Mouse (Mus musculus) midbrain, embryonic 14.5 days (tissue): ENCODE measurements around the gene Gpr183. TPM values are rescaled to one million over a fixed set of nuclear protein-coding genes. Genes with fewer than 3 reads are reported as not detected.

Experiments
- ATAC-seq: fragments of 200-750 bp; cut with Nextera tagmentation; 2 replicates; pipeline ENCODE4 v1.8.0; 2017; ENCODE audit warnings: moderate number of reproducible peaks, moderate library complexity; ENCODE audit not compliant: low FRiP score, low TSS enrichment
- DNase-seq: peaks from one replicate; pipeline ENCODE4 v3.0.0-alpha.2; 2015
- H3K27ac ChIP-seq: fragments of 300-500 bp; sonication (generic); replicated peaks from 2 replicates; pipeline ENCODE4 v1.5.1; 2014; ENCODE audit warnings: mild to moderate bottlenecking, low read depth, low read length, moderate library complexity
- H3K27me3 ChIP-seq: fragments of 300-500 bp; sonication (generic); 2 replicates; pipeline ENCODE4 v1.6.1; 2014; ENCODE audit warnings: low read length, control low read depth, mixed read lengths; ENCODE audit not compliant: control insufficient read depth, insufficient read depth
- H3K36me3 ChIP-seq: fragments of 300-500 bp; sonication (generic); 2 replicates; pipeline ENCODE4 v1.6.1; 2014; ENCODE audit warnings: low read length, control low read depth; ENCODE audit not compliant: control insufficient read depth, insufficient read depth
- H3K4me1 ChIP-seq: fragments of 300-500 bp; sonication (generic); 2 replicates; pipeline ENCODE4 v1.6.1; 2014; ENCODE audit warnings: mild to moderate bottlenecking, antibody characterized with exemption, low read length, control low read depth; ENCODE audit not compliant: control insufficient read depth, insufficient read depth
- H3K4me2 ChIP-seq: fragments of 300-500 bp; sonication (generic); 2 replicates; pipeline ENCODE4 v1.6.1; 2014; ENCODE audit warnings: mild to moderate bottlenecking, low read length, moderate library complexity
- H3K4me3 ChIP-seq: fragments of 300-500 bp; sonication (generic); replicated peaks from 2 replicates; pipeline ENCODE4 v1.5.1; 2014; ENCODE audit warnings: low read depth, low read length
- H3K9ac ChIP-seq: fragments of 300-500 bp; sonication (generic); replicated peaks from 2 replicates; pipeline ENCODE4 v1.6.1; 2014; ENCODE audit warnings: mild to moderate bottlenecking, low read length, moderate library complexity
- H3K9me3 ChIP-seq: fragments of 300-500 bp; sonication (generic); 2 replicates; pipeline ENCODE4 v1.6.1; 2016; ENCODE audit warnings: low read length, control low read depth, mixed read lengths; ENCODE audit not compliant: control insufficient read depth
- WGBS: fragments of 180-500 bp; shearing (Covaris S2); extraction: QIAGEN DNeasy Blood & Tissue Kit; methylation state at CpG from one replicate; pipeline ENCODE4 v1.1.7; 2014; 5-methylcytosine and 5-hydroxymethylcytosine counted together
- polyA plus RNA-seq: library from polyadenylated mRNA; unstranded; fragments of >200 nt; fragmentation: Nextera tagmentation; extraction: Ambion mirVana; gene quantifications from 2 replicates; pipeline ENCODE4 v1.2.1, GENCODE M21; 2014

Gpr183 gene
- polyA plus RNA-seq: 0.67 and 0.72 TPM in 2 replicates

GRCm38 (mm10) chr14:121964990-121965389 is at the start of gene Gpr183:
Gene Gpr183 (minus strand): TSS chr14:121965195.
- no peak within 1 kb of the TSS for H3K4me3 ChIP-seq
- no peak for ATAC-seq
- WGBS: 72% methylated on average over 6 of the region's 6 CpGs

GRCm38 (mm10) chr14:122013417-122013951 is 48.5 kb upstream of the Gpr183 start:
- Histone ChIP-seq H3K9ac (no peak overlapping the region), H3K4me3 (no peak overlapping the region), H3K4me1 (no peaks in the 10 kb centered on the region), H3K36me3 (peaks cover 29% of the 10 kb centered on the region; the same call in 1 of the 2 replicates), H3K9me3 (no peaks in the 10 kb centered on the region), H3K27me3 (no peaks in the 10 kb centered on the region), H3K27ac (no peak overlapping the region), H3K4me2 (no peak overlapping the region)
- 91% methylated on average over 14 of the region's 14 CpGs for WGBS
- ATAC-seq: no peak
- no peak for DNase-seq

More at GRCm38 (mm10) chr14:121964990-121965389, at the start of gene Gpr183:
- H3K27ac ChIP-seq: no peak within 1 kb of the TSS
- no peaks in the 10 kb centered on the region for H3K4me1 ChIP-seq
- DNase-seq: no peak
- H3K9ac ChIP-seq: no peak within 1 kb of the TSS
- H3K27me3 ChIP-seq: no peaks in the 10 kb centered on the region
- H3K9me3 ChIP-seq: no peaks in the 10 kb centered on the region
- H3K4me2 ChIP-seq: no peak within 1 kb of the TSS
- H3K36me3 ChIP-seq: no peaks in the 10 kb centered on the region

- WGBS: 78% methylated on average over 13 of the region's 13 CpGs
- H3K27me3 ChIP-seq: no peaks in the 10 kb centered on the region
- no peak for DNase-seq
- no peak overlapping the region for H3K9ac ChIP-seq
- H3K4me2 ChIP-seq: no peak overlapping the region
- no peak for ATAC-seq
- H3K4me3 ChIP-seq: no peak overlapping the region
- H3K27ac ChIP-seq: no peak overlapping the region
- H3K36me3 ChIP-seq: peaks cover 29% of the 10 kb centered on the region; the same call in 1 of the 2 replicates
- H3K4me1 ChIP-seq: no peaks in the 10 kb centered on the region
- no peaks in the 10 kb centered on the region for H3K9me3 ChIP-seq
Measured at GRCm38 (mm10) chr14:122012814-122013213, 47.8 kb upstream of the Gpr183 start.

GRCm38 (mm10) chr14:122012193-122012592 is 47.2 kb upstream of the Gpr183 start:
- no peaks in the 10 kb centered on the region for H3K9me3 ChIP-seq
- WGBS: 83% methylated on average over 5 of the region's 5 CpGs
- no peaks in the 10 kb centered on the region for H3K27me3 ChIP-seq
- no peak overlapping the region for H3K4me3 ChIP-seq
- H3K36me3 ChIP-seq: peaks cover 29% of the 10 kb centered on the region; the same call in 1 of the 2 replicates
- DNase-seq: no peak
- no peak overlapping the region for H3K4me2 ChIP-seq
- no peak overlapping the region for H3K27ac ChIP-seq
- H3K9ac ChIP-seq: no peak overlapping the region
- no peak for ATAC-seq
- H3K4me1 ChIP-seq: no peaks in the 10 kb centered on the region

GRCm38 (mm10) chr14:122011768-122012167 is 46.8 kb upstream of the Gpr183 start:
- Histone ChIP-seq H3K4me1 (no peaks in the 10 kb centered on the region), H3K4me2 (no peak overlapping the region), H3K9ac (no peak overlapping the region), H3K4me3 (no peak overlapping the region), H3K9me3 (no peaks in the 10 kb centered on the region), H3K27me3 (no peaks in the 10 kb centered on the region), H3K27ac (no peak overlapping the region), H3K36me3 (peaks cover 29% of the 10 kb centered on the region; the same call in 1 of the 2 replicates)
- WGBS: 95% methylated on average over 8 of the region's 8 CpGs
- ATAC-seq (no peak), DNase-seq (no peak)

- Histone ChIP-seq H3K4me2 (no peak overlapping the region), H3K4me1 (no peaks in the 10 kb centered on the region), H3K9me3 (no peaks in the 10 kb centered on the region), H3K27ac (peak overlapping the region; percentile 26; the same call in 1 of the 2 replicates), H3K27me3 (no peaks in the 10 kb centered on the region), H3K36me3 (peaks cover 26% of the 10 kb centered on the region; the same call in 1 of the 2 replicates), H3K9ac (no peak overlapping the region), H3K4me3 (no peak overlapping the region)
- 81% methylated on average over 7 of the region's 7 CpGs for WGBS
- no peak for DNase-seq
- ATAC-seq: no peak
Measured at GRCm38 (mm10) chr14:122010301-122010700, 45.3 kb upstream of the Gpr183 start.

GRCm38 (mm10) chr14:122009502-122009901 is 44.5 kb upstream of the Gpr183 start:
- H3K27me3 ChIP-seq: no peaks in the 10 kb centered on the region
- WGBS: 94% methylated on average over 13 of the region's 13 CpGs
- ATAC-seq (no peak), DNase-seq (no peak)
- H3K4me2 ChIP-seq: no peak overlapping the region
- no peaks in the 10 kb centered on the region for H3K9me3 ChIP-seq
- no peak overlapping the region for H3K9ac ChIP-seq
- H3K36me3 ChIP-seq: peaks cover 24% of the 10 kb centered on the region; the same call in 1 of the 2 replicates
- H3K4me1 ChIP-seq: no peaks in the 10 kb centered on the region
- H3K27ac ChIP-seq: no peak overlapping the region
- H3K4me3 ChIP-seq: no peak overlapping the region

GRCm38 (mm10) chr14:122008261-122008660 is 43.3 kb upstream of the Gpr183 start:
- Histone ChIP-seq H3K4me1 (no peaks in the 10 kb centered on the region), H3K27ac (no peak overlapping the region), H3K4me2 (no peak overlapping the region), H3K36me3 (peaks cover 24% of the 10 kb centered on the region; the same call in 1 of the 2 replicates), H3K4me3 (no peak overlapping the region), H3K9ac (no peak overlapping the region), H3K9me3 (no peaks in the 10 kb centered on the region), H3K27me3 (no peaks in the 10 kb centered on the region)
- WGBS: 93% methylated on average over 4 of the region's 4 CpGs
- DNase-seq (no peak), ATAC-seq (no peak)

GRCm38 (mm10) chr14:122003812-122004211 is 38.8 kb upstream of the Gpr183 start:
- 0 out of 2 replicates have a peak, but pooled peaks cover 2% of the 10 kb centered on the region for H3K4me1 ChIP-seq
- no peak for ATAC-seq
- no peak for DNase-seq
- no peak overlapping the region for H3K4me3 ChIP-seq
- no peaks in the 10 kb centered on the region for H3K9me3 ChIP-seq
- 0 out of 2 replicates have a peak, but pooled peaks cover 3% of the 10 kb centered on the region for H3K36me3 ChIP-seq
- H3K9ac ChIP-seq: no peak overlapping the region
- no peak overlapping the region for H3K4me2 ChIP-seq
- H3K27me3 ChIP-seq: no peaks in the 10 kb centered on the region
- H3K27ac ChIP-seq: no peak overlapping the region
